Mouse (Mus musculus): Measurements from ENCODE around the gene Galp.
"Not testable (repeated sequence)": the region's sequence is repeated elsewhere in the genome, so short reads cannot be mapped to it uniquely, and the experiment has no call there.

The Galp gene

DNA sequence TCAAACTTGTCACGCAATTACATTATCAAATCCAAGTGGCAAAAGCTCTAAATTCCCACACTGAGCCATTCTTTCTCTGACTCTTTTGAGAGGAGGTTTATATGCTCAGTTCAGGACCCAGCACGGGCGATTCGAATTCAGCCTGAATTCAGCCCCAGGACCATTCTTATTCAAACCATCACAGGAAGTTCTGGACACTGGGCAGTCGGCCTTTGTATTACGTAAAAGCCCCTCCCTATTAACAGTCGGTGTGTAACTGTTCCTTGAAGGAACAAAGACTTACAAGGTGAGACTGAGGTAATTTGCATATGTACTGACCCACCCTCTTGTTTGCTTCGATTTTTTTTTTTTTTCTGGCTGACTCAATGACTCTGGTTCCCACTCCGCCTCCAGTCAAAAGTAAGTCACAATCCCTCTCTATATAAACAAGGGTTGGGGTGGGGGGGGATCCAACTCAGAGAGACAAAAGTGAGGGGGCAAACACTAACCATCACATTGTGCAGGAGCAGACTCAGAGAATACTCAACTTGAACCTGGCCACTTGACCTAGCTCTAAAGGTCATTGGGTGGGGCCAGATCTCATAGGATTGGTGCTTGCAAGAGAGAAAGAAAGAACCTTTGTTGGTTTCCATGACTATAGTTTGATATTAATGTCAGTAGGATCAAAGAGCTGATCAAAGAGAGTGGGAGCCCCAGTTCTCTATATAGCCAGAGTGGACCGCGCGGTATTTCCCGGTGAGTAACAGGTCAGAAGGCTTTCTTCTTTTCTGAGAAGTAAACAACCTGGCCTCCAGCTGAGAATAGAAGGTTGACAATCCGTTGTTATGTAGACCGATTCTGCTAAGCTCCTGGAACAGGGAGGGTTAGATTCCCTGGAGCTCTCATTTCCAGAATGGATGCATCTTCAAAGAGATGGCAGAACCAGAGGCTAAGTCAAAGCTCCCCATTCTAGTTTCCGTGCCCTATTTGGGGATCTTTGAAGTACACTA lies 61.6 kb downstream of the Galp start:
- no peak for DNase-seq (ENCODE audit: low spot score)

DNA sequence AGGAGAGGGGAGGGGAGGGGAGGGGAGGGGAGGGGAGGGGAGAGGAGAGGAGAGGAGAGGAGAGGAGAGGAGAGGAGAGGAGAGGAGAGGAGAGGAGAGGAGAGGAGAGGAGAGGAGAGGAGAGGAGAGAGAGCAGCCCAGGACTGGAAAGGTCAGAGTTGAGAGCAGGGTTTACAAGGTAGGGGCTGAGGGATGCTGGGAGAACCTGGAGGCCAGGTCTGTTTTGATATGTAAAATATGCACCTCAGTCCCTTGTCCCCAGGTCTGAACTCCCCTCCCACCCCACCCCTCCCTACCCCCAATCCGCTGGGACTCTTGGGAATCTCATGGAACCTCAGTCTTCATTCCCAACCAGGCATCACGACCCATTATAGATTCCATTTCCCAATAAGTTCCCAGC lies 63.1 kb downstream of the Galp start:
- DNase-seq (ENCODE audit: low spot score) = not testable (repeated sequence)

DNA sequence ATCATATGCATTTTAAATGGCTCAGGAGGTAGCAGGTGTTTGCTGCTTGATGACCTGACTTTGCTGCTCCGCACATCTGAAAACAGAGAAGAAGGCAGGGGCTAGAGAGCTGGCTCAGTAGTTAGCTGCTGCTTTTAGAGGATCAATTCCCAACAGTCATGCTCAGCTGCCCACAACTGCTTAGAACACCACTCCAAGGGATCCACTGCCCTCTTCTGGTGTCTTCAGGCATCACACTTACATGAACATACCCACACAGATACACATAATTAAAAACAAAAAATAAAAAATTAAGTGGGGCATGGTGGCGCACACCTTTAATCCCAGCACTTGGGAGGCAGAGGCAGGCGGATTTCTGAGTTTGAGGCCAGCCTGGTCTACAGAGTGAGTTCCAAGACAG lies 65.2 kb downstream of the Galp start:
- no peak for DNase-seq (ENCODE audit: low spot score)

DNA sequence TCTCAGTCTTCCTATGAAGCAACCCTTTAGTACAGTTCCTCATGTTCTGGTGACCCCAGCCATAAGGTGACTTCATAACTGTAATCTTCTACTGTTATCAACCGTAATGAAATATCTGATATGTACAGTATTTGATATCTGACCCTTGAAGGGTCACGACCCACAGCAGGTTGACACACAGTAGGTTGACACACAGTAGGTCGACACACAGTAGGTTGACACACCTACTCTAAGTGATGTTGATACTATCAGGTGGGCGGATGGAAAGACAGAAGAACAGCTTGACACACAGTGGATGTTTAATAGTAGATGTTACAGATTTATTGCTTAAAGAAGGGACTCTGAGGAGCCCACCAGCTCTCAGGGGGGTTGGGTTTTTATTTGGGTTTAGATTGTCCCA lies 66.1 kb downstream of the Galp start:
- no peak for DNase-seq (ENCODE audit: low spot score)

DNA sequence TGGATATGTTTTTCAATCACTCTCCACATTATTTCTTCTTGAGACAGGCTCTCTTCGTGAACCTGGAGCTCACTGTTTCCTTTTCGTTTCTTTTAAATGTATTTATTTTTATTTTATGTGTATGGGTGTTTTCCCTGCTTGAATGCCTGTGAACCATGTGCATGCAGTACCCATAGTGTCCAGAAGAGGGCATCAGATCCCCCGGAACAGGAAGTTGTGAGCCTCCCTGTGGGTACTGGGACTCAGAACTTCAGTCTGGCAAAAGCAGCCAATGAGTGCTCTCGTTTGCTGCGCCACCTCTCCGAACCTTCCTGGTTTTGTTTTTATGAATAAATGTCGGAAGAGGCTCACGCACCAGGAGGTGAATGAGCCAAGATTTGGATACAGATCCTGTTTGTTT lies 68.8 kb downstream of the Galp start:
- DNase-seq (ENCODE audit: low spot score) = no peak

Measured in yolk sac, embryonic 10.5 days (tissue).